Mouse (Mus musculus) CH12.LX (cell line): ENCODE measurements around the gene Gm42421. TPM values are rescaled to one million over a fixed set of nuclear protein-coding genes. Genes with fewer than 3 reads are reported as not detected.

Experiments
- DNase-seq: peaks from one replicate; pipeline ENCODE4 v3.0.0-alpha.2; 2013; ENCODE audit errors: extremely low read depth
- H3K27ac ChIP-seq: 2 replicates; pipeline ENCODE4 v1.5.1; 2012; ENCODE audit warnings: low read depth, mild to moderate bottlenecking, control low read depth, moderate library complexity; ENCODE audit not compliant: insufficient read depth
- H3K27me3 ChIP-seq: replicated peaks from 2 replicates; pipeline ENCODE3; 2012; ENCODE audit warnings: inconsistent platforms
- H3K36me3 ChIP-seq, 2 experiments: replicated peaks in 1 of 2; 2 replicates each; pipeline versions ENCODE3 to v1.6.1; 2012; ENCODE audit warnings: inconsistent platforms in 1 of 2, low read length in 1 of 2, mild to moderate bottlenecking in 1 of 2, mixed read lengths in 1 of 2, moderate library complexity in 1 of 2; ENCODE audit not compliant: control insufficient read depth in 1 of 2, insufficient read depth in 1 of 2
- H3K4me1 ChIP-seq, 2 experiments: 2 replicates each; pipeline ENCODE4 v1.6.1; 2012; ENCODE audit warnings: inconsistent platforms in 1 of 2, moderate library complexity in 1 of 2; ENCODE audit not compliant: insufficient read depth in 2 of 2, control insufficient read depth in 1 of 2
- H3K4me2 ChIP-seq: 2 replicates; pipeline ENCODE4 v1.6.1; 2012; ENCODE audit warnings: low read depth, mild to moderate bottlenecking, control low read depth; ENCODE audit not compliant: poor library complexity, insufficient read depth, severe bottlenecking
- H3K4me3 ChIP-seq, 3 experiments: fragments of 150-350 bp in 1 of 3; sonication (generic) in 1 of 3; replicated peaks in 1 of 3; 2 replicates each; pipeline versions ENCODE3 to v1.5.1; 2011 to 2012; ENCODE audit warnings: low read depth in 2 of 3, low read length in 2 of 3, mild to moderate bottlenecking in 2 of 3, moderate library complexity in 2 of 3, control low read depth in 1 of 3, improper control_type of control experiment in 1 of 3, inconsistent platforms in 1 of 3, mixed read lengths in 1 of 3; ENCODE audit not compliant: poor library complexity in 1 of 3
- H3K79me2 ChIP-seq: replicated peaks from 2 replicates; pipeline ENCODE4 v1.6.1; 2012; ENCODE audit warnings: mild to moderate bottlenecking, moderate library complexity; ENCODE audit not compliant: control insufficient read depth, poor library complexity, insufficient read depth, severe bottlenecking; ENCODE audit errors: extremely low read depth
- H3K9ac ChIP-seq: 2 replicates; pipeline ENCODE4 v1.6.1; 2012; ENCODE audit warnings: low read depth, mild to moderate bottlenecking, control low read depth, moderate library complexity; ENCODE audit not compliant: insufficient read depth
- H3K9me3 ChIP-seq: replicated peaks from 2 replicates; pipeline ENCODE3; 2012; ENCODE audit warnings: low read length, inconsistent platforms, mixed read lengths
- BHLHE40 ChIP-seq: IDR thresholded peaks from 2 replicates; pipeline ENCODE4 v1.6.1; 2011; ENCODE audit warnings: mild to moderate bottlenecking, low read depth, low read length, improper control_type of control experiment
- CHD1 ChIP-seq: IDR thresholded peaks from 2 replicates; pipeline ENCODE4 v1.6.1; 2012; ENCODE audit warnings: low read depth, low read length, improper control_type of control experiment, inconsistent platforms
- CHD2 ChIP-seq: IDR thresholded peaks from 2 replicates; pipeline ENCODE4 v1.6.1; 2011; ENCODE audit warnings: low read length, improper control_type of control experiment
- CTCF ChIP-seq, 2 experiments: IDR thresholded peaks in 1 of 2; conservative IDR thresholded peaks in 1 of 2; 2 replicates each; pipeline ENCODE4 v1.5.1; 2011 to 2012; ENCODE audit warnings: low read depth in 2 of 2, low read length in 2 of 2, improper control_type of control experiment in 1 of 2, inconsistent platforms in 1 of 2, mild to moderate bottlenecking in 1 of 2, moderate library complexity in 1 of 2
- E2F4 ChIP-seq: IDR thresholded peaks from 2 replicates; pipeline ENCODE4 v1.6.1; 2011; ENCODE audit warnings: low read depth, low read length, improper control_type of control experiment; ENCODE audit not compliant: insufficient replicate concordance
- ELF1 ChIP-seq: IDR thresholded peaks from 2 replicates; pipeline ENCODE4 v1.6.1; 2014; ENCODE audit warnings: low read depth, mild to moderate bottlenecking, inconsistent platforms, low read length, improper control_type of control experiment
- EP300 ChIP-seq: IDR thresholded peaks from 2 replicates; pipeline ENCODE4 v1.6.1; 2011; ENCODE audit warnings: low read length, improper control_type of control experiment
- HCFC1 ChIP-seq: IDR thresholded peaks from 2 replicates; pipeline ENCODE4 v1.6.1; 2012; ENCODE audit warnings: low read depth, mild to moderate bottlenecking, inconsistent platforms, low read length, improper control_type of control experiment
- IRF4 ChIP-seq: IDR thresholded peaks from 2 replicates; pipeline ENCODE4 v1.6.1; 2014; ENCODE audit warnings: low read depth, mild to moderate bottlenecking, inconsistent platforms, low read length, improper control_type of control experiment
- JUND ChIP-seq: conservative IDR thresholded peaks from 2 replicates; pipeline ENCODE4 v1.6.1; 2011; ENCODE audit warnings: low read depth, low read length, improper control_type of control experiment
- KAT2A ChIP-seq: IDR thresholded peaks from 2 replicates; pipeline ENCODE4 v1.6.1; 2012; ENCODE audit warnings: low read length, improper control_type of control experiment, inconsistent platforms; ENCODE audit not compliant: insufficient replicate concordance
- MAFK ChIP-seq: IDR thresholded peaks from 2 replicates; pipeline ENCODE4 v1.6.1; 2011; ENCODE audit warnings: low read length, improper control_type of control experiment; ENCODE audit not compliant: insufficient replicate concordance
- MAX ChIP-seq: IDR thresholded peaks from 2 replicates; pipeline ENCODE4 v1.6.1; 2011; ENCODE audit warnings: low read length, improper control_type of control experiment
- MAZ ChIP-seq: IDR thresholded peaks from 2 replicates; pipeline ENCODE4 v1.6.1; 2012; ENCODE audit warnings: low read depth, mild to moderate bottlenecking, inconsistent platforms, low read length, improper control_type of control experiment, moderate library complexity
- NRF1 ChIP-seq: IDR thresholded peaks from 2 replicates; pipeline ENCODE4 v1.6.1; 2014; ENCODE audit warnings: low read depth, mild to moderate bottlenecking, inconsistent platforms, low read length, improper control_type of control experiment, moderate library complexity
- PAX5 ChIP-seq: IDR thresholded peaks from 2 replicates; pipeline ENCODE4 v1.6.1; 2012; ENCODE audit warnings: low read length, inconsistent platforms, mixed read lengths
- POLR2A ChIP-seq: IDR thresholded peaks from 2 replicates; pipeline ENCODE4 v1.6.1; 2011; ENCODE audit warnings: low read depth, mild to moderate bottlenecking, improper control_type of control experiment, low read length
- POLR2AphosphoS2 ChIP-seq: IDR thresholded peaks from 2 replicates; pipeline ENCODE4 v1.6.1; 2011; ENCODE audit warnings: low read depth, low read length, improper control_type of control experiment
- SMC3 ChIP-seq: IDR thresholded peaks from 2 replicates; pipeline ENCODE4 v1.6.1; 2011; ENCODE audit warnings: low read depth, low read length, improper control_type of control experiment
- TBP ChIP-seq: conservative IDR thresholded peaks from 2 replicates; pipeline ENCODE4 v1.6.1; 2011; ENCODE audit warnings: low read depth, low read length, improper control_type of control experiment
- ZMIZ1 ChIP-seq: IDR thresholded peaks from 2 replicates; pipeline ENCODE4 v1.6.1; 2012; ENCODE audit warnings: low read depth, mild to moderate bottlenecking, inconsistent platforms, low read length, improper control_type of control experiment
- ZNF384 ChIP-seq: IDR thresholded peaks from 2 replicates; pipeline ENCODE4 v1.6.1; 2012; ENCODE audit warnings: low read depth, low read length, improper control_type of control experiment, inconsistent platforms
- dilution Hi-C: fragments of 300-500 bp; cut with MboI; formaldehyde crosslinking; loops from 2 replicates; pipeline ENCODE4 v1.14.3; 2020; ENCODE audit warnings: low sequenced_read_pairs; ENCODE audit not compliant: extremely low pct_unique_long_range_greater_than_20kb, extremely low pct_ligation_motif_present
- in situ Hi-C: fragments of 300-500 bp; cut with MboI; formaldehyde crosslinking; loops from 3 replicates; pipeline ENCODE4 v1.14.3; 2019; ENCODE audit warnings: low sequenced_read_pairs, low pct_ligation_motif_present, low pct_unique_long_range_greater_than_20kb, mixed read lengths
- polyA plus RNA-seq: library from polyadenylated mRNA; unstranded; fragments of >175 nt; gene quantifications from 2 replicates; pipeline ENCODE4 v1.2.1, GENCODE M21; 2012; ENCODE audit warnings: low read depth; ENCODE audit not compliant: insufficient read length
- total RNA-seq, 2 experiments: library from RNA; depleted of rRNA; stranded (reverse); fragments of 300-350 nt in 1 of 2; fragments of >200 nt in 1 of 2; gene quantifications; 2 replicates each; pipeline ENCODE4 v1.2.3; 2012 to 2014

Gm42421 gene
- total and polyA plus RNA-seq, 3 experiments: 0.59 to 1.4 (median 1.0) TPM

DNA sequence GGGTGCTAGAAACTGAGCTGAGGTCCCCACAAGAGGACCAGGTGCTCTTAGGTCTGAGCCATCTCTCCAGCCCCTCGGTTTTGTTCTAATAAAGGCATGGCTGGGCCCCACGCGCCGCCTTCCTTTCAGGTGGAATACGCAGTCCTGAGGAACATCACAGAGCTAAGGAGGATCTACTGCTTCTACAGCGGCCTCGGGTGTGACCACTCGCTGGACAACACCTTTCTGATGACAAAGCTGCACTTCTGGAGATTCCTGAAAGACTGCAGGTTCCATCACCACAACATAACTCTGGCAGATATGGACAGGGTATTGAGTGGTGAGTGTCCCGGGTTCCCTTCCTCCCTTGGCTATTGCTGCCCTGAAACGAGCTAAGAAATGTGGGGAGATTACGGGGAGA, 31.6 kb downstream of the Gm42421 start:
- no peak overlapping the region for H3K9ac ChIP-seq
- no peak for DNase-seq
- H3K27me3 ChIP-seq: no peaks in the 10 kb centered on the region
- peaks cover 0 to 7% of the 10 kb centered on the region in 2 experiments for H3K36me3 ChIP-seq
- no peaks in the 10 kb centered on the region for H3K4me1 ChIP-seq
- H3K9me3 ChIP-seq: peaks cover 3% of the 10 kb centered on the region
- in situ Hi-C loops (no loop called here), dilution Hi-C loops (no loop called here)
- TF ChIP-seq HCFC1: no peak
- no peak for TF ChIP-seq CHD1
- no peak for TF ChIP-seq ZMIZ1
- TF ChIP-seq MAX: no peak
- no peak for TF ChIP-seq BHLHE40
- TF ChIP-seq ELF1: no peak
- TF ChIP-seq KAT2A: no peak
- TF ChIP-seq EP300: no peak
- TF ChIP-seq IRF4: no peak
- no peak for TF ChIP-seq POLR2A
- TF ChIP-seq ZNF384: no peak
- TF ChIP-seq CTCF (conservative IDR thresholded peaks at IDR 0.05 in 1 of 2, IDR thresholded peaks at IDR 0.05 in 1 of 2; ENCODE audit: low read depth in 2 of 2, low read length in 2 of 2): no peak
- no peak for TF ChIP-seq JUND
- TF ChIP-seq MAFK: no peak
- H3K4me2 ChIP-seq: no peak overlapping the region
- no peak overlapping the region for H3K27ac ChIP-seq
- no peak overlapping the region for H3K4me3 ChIP-seq
- H3K79me2 ChIP-seq: no peaks in the 10 kb centered on the region

GRCm38 (mm10) chr5:143961176-143961575, 33.2 kb downstream of the Gm42421 start:
- dilution Hi-C loops (no loop called here), in situ Hi-C loops (no loop called here)
- Histone ChIP-seq H3K4me1 (no peaks in the 10 kb centered on the region), H3K4me2 (no peak overlapping the region), H3K27ac (no peak overlapping the region), H3K4me3 (no peak overlapping the region), H3K9me3 (peaks cover 3% of the 10 kb centered on the region), H3K27me3 (no peaks in the 10 kb centered on the region)
- no peak for DNase-seq
- no peak for TF ChIP-seq TBP
- TF ChIP-seq MAFK: no peak
- no peak for TF ChIP-seq NRF1
- TF ChIP-seq POLR2AphosphoS2: no peak
- no peak for TF ChIP-seq ELF1
- no peak for TF ChIP-seq CHD2
- no peak for TF ChIP-seq SMC3
- TF ChIP-seq BHLHE40: no peak
- no peak for TF ChIP-seq POLR2A
- TF ChIP-seq MAZ: no peak
- TF ChIP-seq E2F4: no peak
- no peak for TF ChIP-seq PAX5
- TF ChIP-seq, all 38 proteins: peak for 0
- Histone ChIP-seq H3K9ac (no peak overlapping the region), H3K79me2 (no peaks in the 10 kb centered on the region), H3K36me3 (peaks cover 0 to 7% of the 10 kb centered on the region in 2 experiments)
